Mouse (Mus musculus) adrenal gland, adult (tissue): ENCODE data around the gene Gramd4.
A peak's percentile ranks its signal among the peaks of the same experiment; 100 is the strongest.

Source experiments
- DNase-seq, 2 experiments: peaks; one replicate each; pipeline ENCODE4 v3.0.0; 2022 to 2023; ENCODE audit warnings: low spot score in 1 of 2; ENCODE audit not compliant: inconsistent age in 2 of 2

Gramd4 gene

DNA sequence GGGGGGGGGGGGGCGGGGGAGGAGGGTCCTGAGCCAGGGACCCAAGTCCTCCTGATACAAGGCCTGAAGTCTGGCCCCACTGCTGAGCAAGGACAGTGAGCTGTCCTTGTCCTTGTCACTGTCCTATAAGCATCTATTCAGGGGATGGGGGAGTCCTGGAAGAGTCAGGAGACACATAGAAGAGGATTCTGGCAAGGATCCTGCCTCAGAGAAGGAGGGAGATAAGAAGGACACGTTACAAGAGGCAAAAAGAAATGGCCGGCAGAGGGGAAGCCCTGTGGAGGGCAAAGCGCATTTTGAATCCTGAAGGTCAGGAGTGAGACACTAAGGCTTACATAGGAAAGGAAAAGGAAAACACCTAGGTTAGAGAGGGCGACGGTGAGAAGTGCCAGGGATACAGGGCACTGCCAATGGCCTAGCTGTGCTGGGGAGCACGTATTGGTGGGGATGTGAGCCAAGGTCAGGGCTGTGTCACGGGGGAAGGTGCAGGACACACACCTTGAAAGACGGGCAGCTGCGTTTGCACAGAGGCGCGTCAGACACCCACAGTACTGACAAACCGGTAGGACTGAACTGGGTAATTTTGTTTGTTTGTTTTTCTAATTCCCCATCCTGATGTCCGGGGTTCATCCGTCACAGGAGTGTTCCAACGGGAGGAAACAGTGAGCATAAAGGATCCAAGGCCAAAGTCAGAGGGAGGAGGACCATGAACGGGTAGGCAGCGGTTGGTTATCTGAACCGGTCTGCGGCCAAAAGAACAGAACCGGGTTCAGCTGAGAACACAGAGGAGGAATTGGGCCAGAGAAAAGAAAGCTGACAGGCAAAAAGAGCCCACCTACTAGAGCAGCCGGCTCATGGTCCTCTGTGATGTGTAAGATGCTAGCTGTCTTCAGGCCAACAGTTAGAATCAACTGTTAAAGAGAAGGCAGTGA is 119.5 kb downstream of the Gramd4 start:
- peak; percentile 64 to 81 for DNase-seq

GRCm38 (mm10) chr15:86177703-86178251 is 120.3 kb downstream of the Gramd4 start:
- DNase-seq = peak in 1 of 2 experiments; percentile 39

DNA sequence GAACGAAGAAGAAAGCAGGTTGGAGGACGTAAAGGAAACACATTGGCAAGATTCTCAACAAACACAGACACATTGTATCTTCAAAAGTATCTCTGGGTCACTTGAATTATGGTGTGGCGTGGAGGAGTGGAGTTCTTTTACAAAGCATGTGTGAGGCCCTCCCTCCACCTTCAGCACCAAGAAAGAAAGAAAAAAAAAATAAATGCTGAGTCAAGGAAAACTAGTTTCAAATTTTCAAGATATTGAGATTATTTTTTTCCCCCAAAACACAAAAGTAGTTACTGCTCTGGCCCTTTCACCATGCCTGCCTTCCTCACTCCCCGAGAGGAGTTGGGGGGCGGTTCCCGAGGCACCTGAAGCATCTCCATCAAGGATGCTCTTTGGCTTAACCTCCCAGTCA is 121.1 kb downstream of the Gramd4 start:
- DNase-seq = no peak

DNA sequence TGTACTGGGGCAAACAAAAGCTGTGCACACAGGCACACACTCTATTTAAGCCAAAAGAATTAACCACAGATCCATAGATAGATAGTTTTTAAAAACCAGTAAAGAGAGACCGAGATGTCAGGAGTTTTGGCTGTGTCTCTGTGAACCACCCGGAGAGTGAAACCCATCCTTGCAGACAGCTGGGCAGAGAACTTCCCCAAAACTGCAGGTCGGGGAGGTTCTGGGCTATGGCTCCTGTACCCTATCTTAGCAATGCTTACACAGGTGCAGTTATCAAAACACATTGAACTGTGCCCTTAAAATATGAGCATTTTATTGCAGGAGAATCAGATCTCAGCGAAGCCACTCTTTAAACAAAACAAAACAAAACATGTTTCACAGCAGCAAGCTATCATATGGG is 122.9 kb downstream of the Gramd4 start:
- DNase-seq = no peak

- DNase-seq = peak in 1 of 2 experiments; percentile 28
Observed at GRCm38 (mm10) chr15:86181321-86181720, 123.8 kb downstream of the Gramd4 start.

DNA sequence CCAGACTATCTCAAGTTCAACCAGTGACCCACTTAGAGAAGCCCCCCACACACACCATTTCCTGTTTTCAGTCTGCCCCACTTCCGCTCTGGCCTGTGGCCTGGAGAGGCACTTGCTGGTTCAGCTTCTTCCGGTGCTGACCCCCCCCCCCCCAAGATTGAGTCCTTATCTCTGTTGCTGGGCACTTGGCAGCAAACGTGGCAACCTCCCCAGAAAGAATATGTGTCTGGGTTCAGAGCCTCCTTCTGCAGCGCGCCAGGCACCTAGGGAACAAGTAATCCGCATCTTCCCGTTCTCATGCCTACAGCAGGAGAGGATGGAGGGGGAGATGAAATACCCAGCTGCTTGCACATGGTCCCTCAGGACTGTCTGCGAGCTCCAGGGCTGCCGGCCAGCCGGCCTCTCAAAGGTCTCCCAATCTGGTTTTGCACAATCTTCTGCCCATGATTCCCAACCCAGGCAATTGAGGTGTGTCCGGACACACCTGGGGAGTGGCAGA is 124.5 kb downstream of the Gramd4 start:
- DNase-seq = peak in 1 of 2 experiments; percentile 67

- peak; percentile 51 to 72 for DNase-seq
Observed at GRCm38 (mm10) chr15:86182646-86183045, 125.2 kb downstream of the Gramd4 start.

GRCm38 (mm10) chr15:86183484-86183883 is 126.0 kb downstream of the Gramd4 start:
- DNase-seq = peak in 1 of 2 experiments; percentile 47

- DNase-seq = peak in 1 of 2 experiments; percentile 56
Observed at GRCm38 (mm10) chr15:86184071-86184470, 126.6 kb downstream of the Gramd4 start.

GRCm38 (mm10) chr15:86184851-86185688 is 127.6 kb downstream of the Gramd4 start:
- DNase-seq = peak; percentile 74 to 90

DNA sequence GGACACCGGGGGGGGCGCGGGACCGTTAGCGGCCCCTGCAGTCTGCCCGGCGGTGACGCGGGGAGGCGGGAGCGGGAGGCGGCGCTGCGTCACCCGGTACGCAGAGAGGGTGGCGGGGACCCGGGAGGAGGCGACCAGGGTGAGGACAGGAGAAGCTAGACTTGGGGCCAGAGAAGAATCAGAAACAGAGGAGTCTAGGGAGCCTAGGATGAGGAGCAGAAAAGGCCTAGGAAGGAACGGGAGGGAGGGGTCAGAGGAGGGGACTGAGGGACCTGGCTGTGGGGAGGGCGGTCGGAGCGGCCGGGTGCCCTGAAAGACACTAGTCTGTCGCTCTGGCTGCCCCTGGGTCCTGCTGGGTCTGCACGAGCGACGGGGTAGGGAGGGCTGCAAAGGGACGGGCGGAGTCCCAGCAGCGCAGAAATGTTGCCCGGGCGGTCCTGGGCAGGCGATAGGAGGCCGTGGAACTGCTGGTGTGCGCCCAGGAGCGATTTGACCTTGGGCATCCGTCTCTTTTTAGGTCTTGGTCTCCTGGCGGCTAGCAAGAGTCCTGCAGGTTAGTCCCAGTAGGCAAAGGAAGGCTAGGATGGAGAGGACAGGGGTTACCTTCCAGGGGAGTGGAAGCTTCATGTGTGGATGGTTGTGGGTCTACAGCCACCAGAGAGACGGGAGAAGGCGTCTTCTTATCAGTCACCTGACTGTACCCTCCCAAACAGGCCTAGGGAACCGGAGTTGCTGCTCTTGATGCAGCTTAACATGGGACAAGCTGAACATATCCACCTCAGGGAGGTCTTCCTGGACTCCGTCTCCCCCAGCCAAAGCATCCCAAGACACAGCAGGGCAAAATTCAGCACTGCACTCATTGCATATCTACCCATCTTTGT is 128.4 kb downstream of the Gramd4 start, which contains the start of gene Cerk:
Gene Cerk, minus strand, starts transcription at position 453 of the 881 bp plus-strand sequence.
- DNase-seq = peak; percentile 91 to 96

DNA sequence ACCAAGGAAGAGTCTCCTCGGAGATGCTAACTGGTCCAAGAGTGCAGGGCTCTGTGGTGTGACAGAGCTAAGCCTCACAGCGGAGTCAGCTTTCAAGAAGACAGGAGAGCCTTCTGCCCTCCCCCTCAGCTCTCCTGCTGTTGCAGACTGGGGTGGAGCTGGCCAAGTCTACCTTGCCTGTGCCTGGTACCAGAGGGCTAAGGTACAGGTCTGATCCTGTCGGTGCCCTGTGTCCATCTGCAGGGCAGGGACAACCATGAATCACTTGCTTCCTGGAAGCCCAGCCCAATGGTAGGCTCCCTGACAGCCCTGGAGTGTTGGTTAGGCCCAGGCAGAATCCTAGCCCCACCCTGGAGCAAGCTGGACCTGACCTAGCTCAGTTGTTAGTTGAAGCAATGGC is 129.2 kb downstream of the Gramd4 start:
- DNase-seq = peak in 1 of 2 experiments; percentile 69
